Mouse (Mus musculus) small intestine, adult 2 months (tissue): ENCODE results near the gene Pkn1. TPM values are rescaled to one million over a fixed set of nuclear protein-coding genes. Genes with fewer than 3 reads are reported as not detected.
A peak's percentile ranks its signal among the peaks of the same experiment; 100 is the strongest.

ENCODE experiments used
- H3K27ac ChIP-seq: fragments of 200-500 bp; 2 replicates; pipeline ENCODE4 v1.5.1; 2012; ENCODE audit warnings: low read depth, low read length, control low read depth, inconsistent platforms; ENCODE audit not compliant: insufficient read depth
- H3K27me3 ChIP-seq: fragments of 200-500 bp; 2 replicates; pipeline ENCODE4 v1.6.1; 2012; ENCODE audit warnings: mild to moderate bottlenecking, moderate library complexity, low read length, inconsistent platforms; ENCODE audit not compliant: control insufficient read depth, insufficient read depth
- H3K36me3 ChIP-seq: fragments of 200-500 bp; 2 replicates; pipeline ENCODE4 v1.6.1; 2012; ENCODE audit warnings: mild to moderate bottlenecking, low read length, control low read depth, inconsistent platforms; ENCODE audit not compliant: control insufficient read depth, insufficient read depth
- H3K4me1 ChIP-seq: fragments of 200-500 bp; 2 replicates; pipeline ENCODE4 v1.6.1; 2012; ENCODE audit warnings: low read length, inconsistent platforms, mixed read lengths; ENCODE audit not compliant: control insufficient read depth, insufficient read depth, insufficient read length
- H3K4me3 ChIP-seq: fragments of 200-500 bp; 2 replicates; pipeline ENCODE4 v1.5.1; 2012; ENCODE audit warnings: low read depth, mild to moderate bottlenecking, control low read depth, inconsistent platforms, low read length, moderate library complexity
- CTCF ChIP-seq: fragments of 200-500 bp; IDR thresholded peaks from 2 replicates; pipeline ENCODE4 v1.5.1; 2012; ENCODE audit warnings: low read depth, mild to moderate bottlenecking, control low read depth, inconsistent platforms, low read length, moderate library complexity, mixed read lengths; ENCODE audit not compliant: insufficient replicate concordance, insufficient read length; ENCODE audit errors: extremely low read depth
- POLR2A ChIP-seq: fragments of 200-500 bp; IDR thresholded peaks from 2 replicates; pipeline ENCODE4 v1.6.1; 2012; ENCODE audit warnings: low read depth, mild to moderate bottlenecking, control low read depth, inconsistent platforms, low read length, moderate library complexity
- WGBS: fragments of 180-500 bp; shearing (Covaris S2); methylation state at CpG from one replicate; pipeline ENCODE4 v1.1.7; 2018; 5-methylcytosine and 5-hydroxymethylcytosine counted together
- polyA plus RNA-seq: library from polyadenylated mRNA; depleted of rRNA; stranded (reverse); fragments of >200 nt; gene quantifications from 2 replicates; pipeline ENCODE4 v1.2.3, GENCODE M21; 2012; rRNA removed

Pkn1 gene
- polyA plus RNA-seq: 59.5 and 117 TPM in 2 replicates

DNA sequence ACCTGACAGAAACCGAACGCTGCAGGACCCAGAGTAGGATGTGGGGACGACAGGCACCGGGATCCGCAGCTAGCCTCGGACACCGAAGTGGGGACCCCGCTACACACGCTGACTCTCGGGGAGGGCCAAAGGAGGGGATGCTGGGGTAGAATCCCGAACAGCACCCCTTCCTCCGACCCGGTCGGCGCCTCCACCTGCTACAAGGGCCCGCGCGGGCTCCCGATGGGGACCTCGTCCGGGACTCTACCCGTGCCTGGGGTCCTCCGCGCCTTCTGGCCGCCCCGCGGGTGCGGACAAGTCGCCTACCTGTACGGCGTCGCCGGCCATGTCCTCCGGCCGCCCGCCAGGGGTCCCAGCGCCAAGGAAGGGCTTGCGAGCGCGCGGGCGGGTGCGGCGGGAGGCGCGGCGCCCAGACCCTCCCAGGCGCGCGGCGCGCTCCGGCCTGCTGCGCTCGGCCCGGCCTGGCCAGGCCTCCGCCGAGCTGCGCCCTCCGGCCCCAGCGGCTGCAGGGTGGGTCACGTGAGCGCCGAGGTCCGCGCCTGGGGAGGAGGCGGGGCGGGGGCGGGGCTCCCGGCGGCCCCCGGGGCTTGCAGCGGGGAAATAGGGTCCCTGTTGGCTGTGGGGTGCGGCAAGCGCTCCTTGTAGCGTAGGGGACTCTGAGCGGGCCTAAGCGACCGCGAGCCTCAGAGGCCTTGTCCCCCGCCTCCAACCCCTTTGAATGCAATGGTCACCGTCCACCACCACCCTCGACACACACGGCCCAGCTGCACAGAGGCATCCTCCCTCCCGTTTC is at the start of gene Pkn1:
TSS of gene Pkn1 (minus strand) at position 519 of the 793 bp plus-strand sequence.
- H3K36me3 ChIP-seq: no peaks in the 10 kb centered on the region
- H3K4me1 ChIP-seq: peaks cover 36% of the 10 kb centered on the region
- TF ChIP-seq CTCF (no peak), POLR2A (peak; percentile 72; the same call in 1 of the 2 replicates)
- WGBS: under 1% methylated on average over 85 of the region's 85 CpGs
- no peaks in the 10 kb centered on the region for H3K27me3 ChIP-seq
- peak within 1 kb of the TSS; percentile 95 for H3K27ac ChIP-seq
- H3K4me3 ChIP-seq: peak within 1 kb of the TSS; percentile 95

DNA sequence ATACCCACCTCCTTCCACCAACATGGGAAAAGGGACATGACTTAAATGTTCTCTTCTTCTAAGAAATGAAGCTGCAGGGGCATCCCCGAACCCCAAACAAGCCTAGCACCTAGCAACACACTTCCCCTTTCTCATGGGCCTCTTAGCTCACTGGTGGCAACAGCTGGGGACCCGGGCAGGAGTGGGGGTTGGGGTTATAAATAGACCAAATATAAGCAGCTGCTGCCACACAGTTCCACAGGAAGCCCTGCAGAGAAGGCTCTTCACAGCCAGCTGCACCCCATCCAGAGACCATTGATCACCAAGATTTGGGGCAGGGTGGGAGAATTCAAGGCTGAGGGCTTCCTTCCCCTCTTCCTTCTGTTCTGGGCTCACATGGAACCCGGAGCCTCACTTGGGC is 49.7 kb upstream of the Pkn1 start:
- H3K36me3 ChIP-seq: no peaks in the 10 kb centered on the region
- H3K4me1 ChIP-seq: peaks cover 10% of the 10 kb centered on the region
- WGBS: 32% methylated on average over 3 of the region's 3 CpGs
- no peak overlapping the region for H3K4me3 ChIP-seq
- no peak for TF ChIP-seq CTCF
- 0 out of 2 replicates have a peak, but pooled peaks have one; percentile 17 for TF ChIP-seq POLR2A
- peak overlapping the region; percentile 75 for H3K27ac ChIP-seq
- peaks cover 5% of the 10 kb centered on the region; the same call in 1 of the 2 replicates for H3K27me3 ChIP-seq

DNA sequence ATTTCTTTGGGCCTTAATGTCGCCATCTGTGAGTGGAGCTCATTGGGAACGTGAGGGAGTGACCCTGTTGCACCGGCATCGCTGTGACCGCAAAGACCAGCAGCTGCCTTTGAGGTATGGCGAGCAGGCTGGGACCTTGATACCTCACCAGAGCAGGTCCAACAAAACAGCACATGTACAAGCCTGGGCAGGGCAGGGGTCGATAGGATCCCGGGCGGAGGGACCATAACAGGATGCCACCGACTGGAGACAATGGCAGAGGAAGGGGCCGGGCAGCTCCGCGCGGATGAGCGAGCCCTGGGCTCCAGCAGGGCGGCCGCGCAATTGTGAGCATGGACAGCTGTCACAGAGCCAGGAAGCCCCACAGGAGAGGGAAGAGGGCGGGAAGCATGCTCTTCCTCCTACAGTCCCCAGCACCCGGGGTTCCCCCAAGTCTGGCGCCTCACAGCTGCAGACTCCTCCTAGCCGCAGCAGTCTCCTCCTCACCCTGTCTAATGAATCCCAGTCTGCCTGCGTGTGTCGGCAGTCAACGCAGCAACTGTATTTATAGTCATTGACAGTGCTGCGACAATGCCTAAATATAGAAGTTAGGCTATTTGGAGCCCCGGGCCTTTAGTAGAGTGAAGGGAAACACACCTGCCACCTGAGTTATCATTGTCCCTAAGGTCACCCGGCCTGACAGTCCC is 48.8 kb upstream of the Pkn1 start:
- no peak for TF ChIP-seq POLR2A
- no peak for TF ChIP-seq CTCF
- WGBS: 3% methylated on average over 28 of the region's 28 CpGs
- Histone ChIP-seq H3K27ac (peak overlapping the region; percentile 75), H3K36me3 (no peaks in the 10 kb centered on the region), H3K4me1 (peaks cover 10% of the 10 kb centered on the region), H3K27me3 (peaks cover 5% of the 10 kb centered on the region; the same call in 1 of the 2 replicates), H3K4me3 (peak overlapping the region; percentile 46)

DNA sequence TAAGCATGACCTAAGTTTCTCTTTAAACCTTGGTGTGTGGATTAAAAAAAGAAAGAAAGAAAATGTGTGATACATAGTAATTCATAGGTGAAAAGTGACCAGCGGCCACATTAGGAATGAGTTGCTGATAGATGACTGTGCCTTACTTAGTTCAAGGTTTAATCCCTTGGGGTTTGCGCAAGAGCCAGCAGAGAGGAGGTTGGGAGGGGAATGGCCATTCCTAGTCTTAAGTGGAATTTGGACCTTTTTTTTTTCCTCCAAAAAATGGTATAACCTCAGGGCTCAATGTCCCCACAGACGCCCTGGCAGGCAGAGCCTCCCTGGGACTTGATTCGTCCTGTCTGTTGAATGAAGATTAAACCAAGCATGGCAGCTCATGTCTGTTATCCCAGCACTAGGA is 45.1 kb upstream of the Pkn1 start:
- peaks cover 28% of the 10 kb centered on the region for H3K4me1 ChIP-seq
- WGBS: 81% methylated on average over 4 of the region's 4 CpGs
- TF ChIP-seq POLR2A (no peak), CTCF (no peak)
- H3K27ac ChIP-seq: no peak overlapping the region
- H3K4me3 ChIP-seq: no peak overlapping the region
- peaks cover 5% of the 10 kb centered on the region; the same call in 1 of the 2 replicates for H3K27me3 ChIP-seq
- no peaks in the 10 kb centered on the region for H3K36me3 ChIP-seq

DNA sequence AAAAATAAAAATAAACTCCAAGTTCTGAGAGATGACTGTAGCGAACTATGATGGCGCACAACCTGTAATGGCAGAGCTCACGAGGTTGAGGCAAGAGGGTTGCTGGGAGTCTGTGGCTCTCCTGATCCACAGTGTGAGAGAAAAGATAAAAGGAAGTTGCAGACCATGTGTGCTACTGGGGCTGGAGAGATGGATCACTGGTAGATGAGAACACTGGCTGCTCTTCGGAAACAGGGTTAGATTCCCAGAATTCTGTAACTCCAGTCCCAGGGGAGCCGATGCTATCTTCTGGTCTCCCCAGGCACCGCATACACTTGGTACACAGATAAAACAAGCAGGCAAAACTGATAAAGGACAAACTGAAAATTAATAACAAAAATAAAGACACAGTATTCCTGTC is 44.0 kb upstream of the Pkn1 start:
- Histone ChIP-seq H3K36me3 (no peaks in the 10 kb centered on the region), H3K4me1 (peaks cover 26% of the 10 kb centered on the region), H3K27ac (no peak overlapping the region), H3K4me3 (no peak overlapping the region), H3K27me3 (peaks cover 5% of the 10 kb centered on the region; the same call in 1 of the 2 replicates)
- 89% methylated on average over 6 of the region's 6 CpGs for WGBS
- no peak for TF ChIP-seq POLR2A
- no peak for TF ChIP-seq CTCF

DNA sequence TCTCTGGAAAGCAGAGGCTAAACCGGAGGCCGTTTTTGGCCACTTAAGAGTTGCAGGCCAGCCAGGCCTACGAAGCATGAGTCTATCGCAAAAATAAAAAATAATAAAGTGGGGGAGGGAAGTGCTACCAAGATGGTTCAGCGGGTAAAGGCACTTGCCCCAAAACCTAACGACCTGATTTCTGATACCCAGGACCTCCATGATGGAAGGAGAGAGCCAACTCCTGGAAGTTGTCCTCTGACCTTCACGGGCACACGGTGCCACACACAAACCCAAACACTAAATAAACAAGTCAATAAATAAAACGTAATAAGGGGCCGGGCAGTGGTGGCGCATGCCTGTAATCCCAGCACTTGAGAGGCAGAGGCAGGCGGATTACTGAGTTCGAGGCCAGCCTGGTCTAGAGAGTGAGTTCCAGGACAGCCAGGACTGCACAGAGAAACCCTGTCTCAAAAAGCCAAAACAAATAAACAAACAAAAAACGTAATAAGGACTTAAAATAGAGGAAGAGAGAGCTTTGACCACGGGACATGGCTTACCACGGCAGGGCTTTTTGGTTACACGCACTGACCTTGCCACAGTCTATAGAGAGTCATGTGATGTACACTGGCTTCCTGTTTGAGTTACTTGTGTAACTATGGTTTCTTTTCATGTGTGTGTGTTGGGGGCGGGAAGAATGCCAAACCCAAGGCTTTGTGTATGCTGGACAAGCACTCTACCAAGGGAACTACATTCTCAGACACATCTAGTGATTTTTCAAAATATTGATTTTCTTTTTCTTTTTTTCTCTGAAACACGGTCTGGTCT is 43.1 kb upstream of the Pkn1 start:
- Histone ChIP-seq H3K36me3 (no peaks in the 10 kb centered on the region), H3K27me3 (no peaks in the 10 kb centered on the region), H3K4me3 (peak overlapping the region; percentile 84), H3K4me1 (peaks cover 22% of the 10 kb centered on the region), H3K27ac (peak overlapping the region; percentile 67)
- WGBS: 74% methylated on average over 19 of the region's 19 CpGs
- TF ChIP-seq CTCF (no peak), POLR2A (no peak)
